Mouse (Mus musculus): ENCODE results near the gene Tbc1d7. TPM values are rescaled to one million over a fixed set of nuclear protein-coding genes. Genes with fewer than 3 reads are reported as not detected.

Gene Tbc1d7
- polyA plus RNA-seq, 1 experiment from 2014 or later: 91.4 TPM

DNA sequence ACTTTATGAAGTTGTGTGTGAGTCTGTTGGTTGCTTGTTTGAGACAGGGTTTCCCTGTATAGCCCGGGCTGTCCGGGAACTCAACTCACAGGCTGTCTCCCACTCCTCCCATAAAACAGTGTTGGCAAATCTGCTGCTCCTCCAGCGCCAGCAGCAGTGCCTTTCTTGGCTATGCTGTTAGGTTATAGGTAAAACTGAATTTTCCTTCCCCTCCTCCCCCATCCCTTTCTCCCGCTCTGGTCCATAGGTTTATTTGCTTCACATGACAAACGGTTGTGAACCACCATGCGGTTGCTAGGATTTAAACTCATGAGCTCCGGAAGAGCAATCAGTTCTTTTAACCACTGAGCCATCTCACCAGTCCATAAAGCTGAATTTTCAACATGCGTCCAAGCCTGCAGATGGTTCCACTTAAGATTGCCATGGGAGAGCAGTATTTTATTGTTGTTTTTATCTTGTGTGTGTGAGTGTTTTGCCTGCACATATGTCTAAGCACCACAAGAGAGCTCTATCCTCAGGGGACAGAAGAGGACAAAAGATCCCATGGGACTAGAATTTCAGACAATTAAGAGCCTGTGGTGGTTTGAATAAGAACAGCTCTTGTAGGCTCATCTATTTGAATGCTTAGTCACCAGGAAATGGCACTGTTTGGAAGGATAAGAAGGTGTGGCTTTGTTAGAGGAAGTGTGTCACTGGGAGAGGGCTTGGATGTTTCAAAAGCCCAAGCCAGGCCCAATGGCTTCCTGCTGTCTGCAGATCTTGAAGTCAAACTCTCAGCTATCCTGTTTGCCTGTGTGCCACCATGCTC is 12.2 kb upstream of the Tbc1d7 start:
- Histone ChIP-seq H3K27ac (no peak overlapping the region), H3K4me1 (replicated peaks; ENCODE audit: control insufficient read depth, insufficient read depth, low read length) (no peaks in the 10 kb centered on the region; the same call in 1 of the 2 replicates), H3K27me3 (ENCODE audit: control insufficient read depth, insufficient read depth, low read length) (no peaks in the 10 kb centered on the region), H3K36me3 (replicated peaks; ENCODE audit: control insufficient read depth, insufficient read depth) (no peaks in the 10 kb centered on the region), H3K4me2 (replicated peaks) (peak overlapping the region; percentile 51), H3K4me3 (replicated peaks; ENCODE audit: low read length) (peak overlapping the region; percentile 18), H3K9ac (no peak overlapping the region), H3K9me3 (ENCODE audit: control insufficient read depth, low read length) (0 out of 2 replicates have a peak, but pooled peaks cover 4% of the 10 kb centered on the region)
- DNase-seq (ENCODE audit: low spot score) (no peak), ATAC-seq (ENCODE audit: low FRiP score) (peak; percentile 62)
- WGBS: 61% methylated on average over 8 of the region's 8 CpGs

DNA sequence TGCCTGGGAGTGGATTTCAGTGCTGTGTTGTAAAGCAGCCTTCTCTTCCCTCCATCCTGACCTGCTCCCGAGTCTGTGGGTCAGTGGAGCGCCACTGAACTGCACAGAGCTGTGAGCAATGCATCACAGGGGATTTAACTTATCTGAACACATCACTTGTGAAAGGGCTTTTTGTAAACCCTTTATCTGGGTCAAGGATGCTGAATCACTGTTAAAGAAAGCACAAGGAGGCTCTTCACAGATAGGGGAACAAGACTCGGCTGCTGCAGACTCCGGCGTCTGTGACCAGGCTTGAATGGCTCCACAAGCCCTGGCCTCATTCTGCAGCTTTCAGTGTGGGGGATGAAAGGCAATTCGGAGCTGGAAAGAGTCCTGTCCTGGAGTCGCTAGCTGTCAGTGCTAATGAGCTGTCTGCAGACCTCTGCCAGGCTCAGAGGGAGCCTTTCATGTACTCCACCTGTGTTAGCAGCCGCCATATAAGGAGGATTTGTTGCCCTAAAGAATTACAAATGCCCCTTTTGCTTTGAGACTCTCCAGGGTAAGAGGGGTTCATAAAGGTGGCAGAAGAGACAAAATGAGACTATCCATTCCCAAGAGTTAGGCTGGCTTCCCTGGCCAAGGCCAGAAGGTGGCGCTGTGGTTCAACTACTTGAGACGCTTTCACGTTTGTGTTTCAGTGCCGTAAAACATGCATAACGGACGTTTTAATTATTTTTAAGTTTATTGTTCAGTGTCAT is 11.3 kb upstream of the Tbc1d7 start:
- ATAC-seq (ENCODE audit: low FRiP score): peak; percentile 77
- H3K4me2 ChIP-seq (replicated peaks): peak overlapping the region; percentile 51
- no peaks in the 10 kb centered on the region for H3K36me3 ChIP-seq (replicated peaks; ENCODE audit: control insufficient read depth, insufficient read depth)
- no peaks in the 10 kb centered on the region; the same call in 1 of the 2 replicates for H3K4me1 ChIP-seq (replicated peaks; ENCODE audit: control insufficient read depth, insufficient read depth, low read length)
- H3K27me3 ChIP-seq (ENCODE audit: control insufficient read depth, insufficient read depth, low read length): no peaks in the 10 kb centered on the region
- peak; percentile 97 for DNase-seq (ENCODE audit: low spot score)
- H3K9ac ChIP-seq: peak overlapping the region; percentile 37; the same call in 1 of the 2 replicates
- H3K27ac ChIP-seq: no peak overlapping the region; the same call in 1 of the 2 replicates
- H3K4me3 ChIP-seq (replicated peaks; ENCODE audit: low read length): peak overlapping the region; percentile 18
- no peaks in the 10 kb centered on the region for H3K9me3 ChIP-seq (ENCODE audit: control insufficient read depth, low read length)
- WGBS: 20% methylated on average over 14 of the region's 14 CpGs

DNA sequence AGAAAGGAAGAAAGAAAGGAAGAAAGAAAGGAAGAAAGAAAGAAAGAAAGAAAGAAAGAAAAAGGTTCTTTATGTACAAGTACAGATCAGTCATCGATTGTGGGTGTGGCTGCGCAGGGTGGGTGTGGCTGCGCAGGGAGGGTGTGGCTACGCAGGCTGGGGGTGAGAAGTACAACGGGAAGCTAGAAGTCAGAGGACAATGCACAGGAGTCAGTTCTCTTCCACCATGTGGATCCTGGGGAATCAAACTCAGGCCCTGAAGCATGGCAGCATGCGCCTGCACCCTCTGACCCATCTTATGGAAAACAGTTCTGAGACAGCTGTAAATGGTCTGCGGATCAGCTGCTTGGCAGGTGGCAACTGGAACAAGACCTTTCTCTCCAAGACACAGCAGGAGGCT is 9.8 kb upstream of the Tbc1d7 start:
- ATAC-seq (ENCODE audit: low FRiP score): no peak
- no peak overlapping the region for H3K9ac ChIP-seq
- no peaks in the 10 kb centered on the region for H3K9me3 ChIP-seq (ENCODE audit: control insufficient read depth, low read length)
- WGBS: 55% methylated on average over 7 of the region's 7 CpGs
- H3K4me3 ChIP-seq (replicated peaks; ENCODE audit: low read length): no peak overlapping the region
- no peaks in the 10 kb centered on the region; the same call in 1 of the 2 replicates for H3K4me1 ChIP-seq (replicated peaks; ENCODE audit: control insufficient read depth, insufficient read depth, low read length)
- DNase-seq (ENCODE audit: low spot score): no peak
- no peak overlapping the region for H3K4me2 ChIP-seq (replicated peaks)
- H3K27ac ChIP-seq: no peak overlapping the region
- no peaks in the 10 kb centered on the region for H3K27me3 ChIP-seq (ENCODE audit: control insufficient read depth, insufficient read depth, low read length)
- no peaks in the 10 kb centered on the region for H3K36me3 ChIP-seq (replicated peaks; ENCODE audit: control insufficient read depth, insufficient read depth)

DNA sequence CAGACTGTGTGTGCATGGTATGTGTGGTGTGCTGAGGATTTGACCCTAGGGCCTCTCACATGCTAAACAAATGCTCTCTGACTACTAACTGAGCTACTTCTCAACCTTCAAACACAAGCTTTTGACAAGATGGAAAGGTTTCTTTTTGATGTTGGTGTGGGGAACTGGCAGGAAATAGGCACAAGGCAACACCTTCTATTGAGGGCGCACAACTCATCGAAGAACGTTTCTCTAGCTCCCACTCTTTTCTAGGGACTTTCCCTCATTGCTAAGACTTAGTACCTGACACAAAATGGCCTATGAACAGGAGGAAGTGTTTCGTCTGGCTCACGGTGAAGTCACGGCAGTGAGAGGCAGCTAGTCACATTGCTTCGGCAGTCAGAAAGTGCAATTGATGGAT is 6.0 kb upstream of the Tbc1d7 start:
- H3K27me3 ChIP-seq (ENCODE audit: control insufficient read depth, insufficient read depth, low read length): no peaks in the 10 kb centered on the region
- H3K27ac ChIP-seq: no peak overlapping the region
- H3K4me3 ChIP-seq (replicated peaks; ENCODE audit: low read length): no peak overlapping the region
- ATAC-seq (ENCODE audit: low FRiP score) (no peak), DNase-seq (ENCODE audit: low spot score) (no peak)
- WGBS: 91% methylated on average over 7 of the region's 7 CpGs
- H3K9me3 ChIP-seq (ENCODE audit: control insufficient read depth, low read length): no peaks in the 10 kb centered on the region
- H3K4me1 ChIP-seq (replicated peaks; ENCODE audit: control insufficient read depth, insufficient read depth, low read length): peaks cover under 1% of the 10 kb centered on the region; the same call in 1 of the 2 replicates
- H3K9ac ChIP-seq: no peak overlapping the region
- no peaks in the 10 kb centered on the region for H3K36me3 ChIP-seq (replicated peaks; ENCODE audit: control insufficient read depth, insufficient read depth)
- H3K4me2 ChIP-seq (replicated peaks): no peak overlapping the region

DNA sequence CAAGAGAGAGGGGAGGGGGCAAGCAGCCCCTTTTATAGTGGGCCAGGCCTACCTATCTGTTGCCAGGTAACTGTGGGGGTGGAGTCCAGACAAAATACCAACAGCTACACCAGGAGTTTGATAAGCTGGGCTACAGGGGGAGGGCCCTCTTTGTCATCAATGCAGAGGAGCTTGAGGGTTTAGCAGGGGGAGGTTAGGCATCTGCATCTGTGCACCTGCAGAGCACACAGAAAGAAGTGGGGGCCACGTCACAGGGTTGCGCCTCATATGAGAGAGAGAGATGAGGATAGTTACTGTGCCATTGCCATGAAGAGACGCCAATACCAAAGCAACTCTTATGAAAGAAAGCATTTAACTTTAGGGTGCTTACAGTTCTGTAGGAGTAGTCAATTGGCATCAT is 5.4 kb upstream of the Tbc1d7 start:
- no peak overlapping the region for H3K4me2 ChIP-seq (replicated peaks)
- WGBS: 97% methylated on average over 3 of the region's 3 CpGs
- peaks cover 7% of the 10 kb centered on the region; the same call in 1 of the 2 replicates for H3K4me1 ChIP-seq (replicated peaks; ENCODE audit: control insufficient read depth, insufficient read depth, low read length)
- no peak for ATAC-seq (ENCODE audit: low FRiP score)
- H3K9me3 ChIP-seq (ENCODE audit: control insufficient read depth, low read length): no peaks in the 10 kb centered on the region
- no peak for DNase-seq (ENCODE audit: low spot score)
- no peak overlapping the region for H3K9ac ChIP-seq
- no peak overlapping the region for H3K4me3 ChIP-seq (replicated peaks; ENCODE audit: low read length)
- no peaks in the 10 kb centered on the region for H3K36me3 ChIP-seq (replicated peaks; ENCODE audit: control insufficient read depth, insufficient read depth)
- no peaks in the 10 kb centered on the region for H3K27me3 ChIP-seq (ENCODE audit: control insufficient read depth, insufficient read depth, low read length)
- no peak overlapping the region for H3K27ac ChIP-seq

DNA sequence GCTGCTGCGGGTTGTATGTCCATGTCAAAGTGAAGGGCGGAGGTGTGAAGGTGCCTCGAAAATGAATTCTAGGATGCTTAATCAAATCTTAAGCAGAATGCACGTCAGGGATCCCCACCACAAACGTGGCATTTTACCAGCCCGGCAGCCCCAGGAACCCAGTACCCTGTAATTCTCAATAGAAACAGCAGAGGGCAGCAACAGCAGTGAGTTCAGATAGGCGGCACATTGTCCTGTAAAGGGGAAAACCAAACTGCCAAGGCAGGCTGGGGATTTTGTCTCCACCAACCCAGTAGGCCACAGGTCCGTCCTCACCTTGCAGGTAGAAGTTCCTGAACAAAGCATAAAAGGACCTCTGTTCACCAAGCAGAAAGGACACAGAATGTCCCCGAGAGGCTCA is 2.0 kb upstream of the Tbc1d7 start:
- DNase-seq (ENCODE audit: low spot score) (peak; percentile 86), ATAC-seq (ENCODE audit: low FRiP score) (no peak)
- WGBS: 14% methylated on average over 9 of the region's 9 CpGs
- H3K9ac ChIP-seq: no peak overlapping the region
- H3K27ac ChIP-seq: no peak overlapping the region
- peaks cover 6% of the 10 kb centered on the region; the same call in 1 of the 2 replicates for H3K36me3 ChIP-seq (replicated peaks; ENCODE audit: control insufficient read depth, insufficient read depth)
- H3K27me3 ChIP-seq (ENCODE audit: control insufficient read depth, insufficient read depth, low read length): no peaks in the 10 kb centered on the region
- H3K4me2 ChIP-seq (replicated peaks): no peak overlapping the region; the same call in 1 of the 2 replicates
- no peaks in the 10 kb centered on the region for H3K9me3 ChIP-seq (ENCODE audit: control insufficient read depth, low read length)
- H3K4me1 ChIP-seq (replicated peaks; ENCODE audit: control insufficient read depth, insufficient read depth, low read length): peaks cover 14% of the 10 kb centered on the region; the same call in 1 of the 2 replicates
- no peak overlapping the region for H3K4me3 ChIP-seq (replicated peaks; ENCODE audit: low read length)

DNA sequence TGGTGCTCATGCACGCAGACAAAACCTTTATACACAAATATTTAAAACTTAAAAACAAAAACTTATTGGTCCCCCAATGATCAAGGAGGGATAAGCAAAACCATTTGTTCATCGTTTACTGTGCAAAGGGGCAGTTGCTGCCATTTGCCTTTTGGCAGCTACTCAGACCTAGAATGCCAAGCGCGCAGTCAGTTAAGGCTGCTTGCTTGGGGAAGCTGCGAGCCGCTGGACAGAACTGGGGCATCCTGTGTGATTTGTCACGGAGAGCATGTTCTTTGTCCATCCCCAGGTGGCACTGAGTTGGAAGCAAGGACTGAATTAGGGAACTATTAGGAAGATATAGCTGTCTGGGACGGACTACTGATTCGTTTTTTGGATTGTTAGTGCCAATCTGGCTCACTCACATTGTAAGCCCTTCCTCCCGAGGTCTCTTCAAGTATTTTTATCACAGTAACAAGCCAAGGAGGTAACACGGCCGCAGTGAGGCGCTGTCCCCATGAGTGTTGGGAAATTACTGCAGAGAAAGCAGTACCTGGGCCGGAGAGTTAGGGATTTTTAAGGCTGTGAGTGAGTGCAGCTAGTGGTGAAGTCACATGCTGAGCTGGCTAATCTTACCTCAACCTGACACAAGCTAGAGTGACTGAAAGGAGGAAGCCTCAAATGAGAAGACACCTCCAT is 874 bp upstream of the Tbc1d7 start:
- peak overlapping the region; percentile 70 for H3K4me3 ChIP-seq (replicated peaks; ENCODE audit: low read length)
- WGBS: 36% methylated on average over 14 of the region's 14 CpGs
- 0 out of 2 replicates have a peak overlapping the region, but pooled peaks have one; percentile 87 for H3K27ac ChIP-seq
- ATAC-seq (ENCODE audit: low FRiP score): no peak
- peaks cover 14% of the 10 kb centered on the region; the same call in 1 of the 2 replicates for H3K4me1 ChIP-seq (replicated peaks; ENCODE audit: control insufficient read depth, insufficient read depth, low read length)
- H3K9me3 ChIP-seq (ENCODE audit: control insufficient read depth, low read length): no peaks in the 10 kb centered on the region
- DNase-seq (ENCODE audit: low spot score): no peak
- peak overlapping the region; percentile 90 for H3K9ac ChIP-seq
- H3K36me3 ChIP-seq (replicated peaks; ENCODE audit: control insufficient read depth, insufficient read depth): peaks cover 6% of the 10 kb centered on the region; the same call in 1 of the 2 replicates
- peak overlapping the region; percentile 62 for H3K4me2 ChIP-seq (replicated peaks)
- H3K27me3 ChIP-seq (ENCODE audit: control insufficient read depth, insufficient read depth, low read length): no peaks in the 10 kb centered on the region

DNA sequence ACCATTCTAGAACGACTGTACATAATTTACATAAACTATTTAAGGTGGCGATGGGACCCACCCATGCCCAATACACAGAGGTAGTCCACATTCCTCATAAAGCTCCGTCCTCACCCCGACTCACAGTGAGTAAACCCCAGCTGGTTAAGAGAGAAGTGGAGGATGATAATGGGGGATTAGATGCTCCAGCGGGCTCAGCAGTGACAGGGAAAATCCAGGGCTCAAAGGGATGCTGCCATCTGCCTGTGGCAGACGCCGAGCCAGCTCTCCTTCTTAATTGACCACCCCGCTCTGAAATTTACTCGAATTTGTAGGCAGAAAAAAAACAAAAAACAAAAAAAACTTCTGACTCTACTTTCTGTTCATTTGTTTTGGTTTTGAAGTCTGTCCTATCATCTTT is 3.6 kb downstream of the Tbc1d7 start:
- no peak overlapping the region for H3K27ac ChIP-seq
- WGBS: 80% methylated on average over 9 of the region's 9 CpGs
- no peak overlapping the region for H3K9ac ChIP-seq
- ATAC-seq (ENCODE audit: low FRiP score) (no peak), DNase-seq (ENCODE audit: low spot score) (no peak)
- H3K4me1 ChIP-seq (replicated peaks; ENCODE audit: control insufficient read depth, insufficient read depth, low read length): peaks cover 14% of the 10 kb centered on the region; the same call in 1 of the 2 replicates
- H3K4me2 ChIP-seq (replicated peaks): no peak overlapping the region
- H3K27me3 ChIP-seq (ENCODE audit: control insufficient read depth, insufficient read depth, low read length): no peaks in the 10 kb centered on the region
- H3K4me3 ChIP-seq (replicated peaks; ENCODE audit: low read length): no peak overlapping the region
- peaks cover 36% of the 10 kb centered on the region for H3K36me3 ChIP-seq (replicated peaks; ENCODE audit: control insufficient read depth, insufficient read depth)
- no peaks in the 10 kb centered on the region for H3K9me3 ChIP-seq (ENCODE audit: control insufficient read depth, low read length)

DNA sequence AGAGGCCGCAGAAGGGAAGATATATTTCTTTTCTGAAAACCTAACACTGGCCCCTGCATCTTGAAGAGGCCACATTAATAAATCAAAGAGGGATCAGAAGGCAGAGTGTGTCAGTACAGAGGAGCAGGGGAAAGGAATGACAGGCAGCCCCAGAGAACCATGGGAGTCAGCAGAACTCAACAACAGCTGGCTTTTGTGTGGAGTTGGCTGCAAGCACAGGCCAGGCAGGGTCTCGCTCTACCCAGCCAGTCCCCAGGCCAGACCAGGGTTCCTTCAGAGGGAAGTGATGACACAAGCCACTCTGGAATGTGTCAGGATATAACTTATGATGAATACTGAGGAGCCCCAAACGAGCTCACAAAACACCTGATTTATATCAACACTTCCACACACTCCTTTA is 11.9 kb downstream of the Tbc1d7 start:
- no peaks in the 10 kb centered on the region for H3K9me3 ChIP-seq (ENCODE audit: control insufficient read depth, low read length)
- no peak overlapping the region for H3K4me3 ChIP-seq (replicated peaks; ENCODE audit: low read length)
- H3K4me1 ChIP-seq (replicated peaks; ENCODE audit: control insufficient read depth, insufficient read depth, low read length): peaks cover 5% of the 10 kb centered on the region; the same call in 1 of the 2 replicates
- H3K36me3 ChIP-seq (replicated peaks; ENCODE audit: control insufficient read depth, insufficient read depth): peaks cover 29% of the 10 kb centered on the region
- DNase-seq (ENCODE audit: low spot score) (no peak), ATAC-seq (ENCODE audit: low FRiP score) (no peak)
- H3K4me2 ChIP-seq (replicated peaks): no peak overlapping the region
- H3K27me3 ChIP-seq (ENCODE audit: control insufficient read depth, insufficient read depth, low read length): no peaks in the 10 kb centered on the region
- 78% methylated on average over 3 of the region's 3 CpGs for WGBS
- H3K9ac ChIP-seq: no peak overlapping the region
- H3K27ac ChIP-seq: peak overlapping the region; percentile 69; the same call in 1 of the 2 replicates

Measured in hindbrain, embryonic 14.5 days (tissue).